9 mouse cellular contexts compared by ENCODE assay signal in genomic region chr15:95135926-95136609, GRCm38 (mm10).
A peak's percentile ranks its signal among the peaks of the same experiment; 100 is the strongest.
DNase-seq lines count a peak whose midpoint lies in the region; ATAC-seq lines count a peak whose summit lies in the region.
"Had no signal": no experiment of that assay in that cellular context is flagged by ENCODE, and none has a peak within 500 bp of the region (broad histone marks: within the 10 kb centered on the region; RNA-seq: fewer than 3 reads in every experiment).

No protein-coding gene starts in this region.

- H3K9me3 ChIP-seq in forebrain, embryonic 12.5 days, result no peaks in the 10 kb centered on the region
- no peaks in the 10 kb centered on the region for H3K9me3 ChIP-seq in forebrain, embryonic 10.5 days
- no peaks in the 10 kb centered on the region for H3K9me3 ChIP-seq in forebrain, embryonic 14.5 days (replicated peaks; ENCODE audit: control insufficient read depth, low read length)
- no peaks in the 10 kb centered on the region for H3K9me3 ChIP-seq in midbrain, embryonic 12.5 days

- no peak for DNase-seq in forebrain, embryonic 10.5 days (ENCODE audit: extremely low spot score, low spot score)
- peak; percentile 16 to 39 for DNase-seq in left cerebral cortex, postnatal 25 days (ENCODE audit: low spot score in 2 of 2)
- no peak for DNase-seq in left cerebral cortex, postnatal 36 days (ENCODE audit: low spot score in 2 of 2)
- DNase-seq in forebrain, embryonic 14.5 days (ENCODE audit: low spot score), result peak; percentile 25
- DNase-seq in adrenal gland, postnatal 36 days, result no peak
- DNase-seq in urinary bladder, adult 18-20 months (ENCODE audit: low spot score in 2 of 2), result no peak
- DNase-seq: kidney, adult 9 months had no signal

- H3K4me1 ChIP-seq in forebrain, embryonic 12.5 days, result peaks cover 11% of the 10 kb centered on the region; the same call in 1 of the 2 replicates
- no peaks in the 10 kb centered on the region for H3K4me1 ChIP-seq in forebrain, embryonic 10.5 days
- H3K4me1 ChIP-seq in forebrain, embryonic 14.5 days (ENCODE audit: control insufficient read depth, insufficient read depth, low read length), result no peaks in the 10 kb centered on the region
- peaks cover 4% of the 10 kb centered on the region; the same call in 1 of the 2 replicates for H3K4me1 ChIP-seq in midbrain, embryonic 12.5 days

- no peak overlapping the region for H3K4me2 ChIP-seq in forebrain, embryonic 12.5 days
- no peak overlapping the region for H3K4me2 ChIP-seq in forebrain, embryonic 14.5 days (ENCODE audit: low read length)
- no peak overlapping the region for H3K4me2 ChIP-seq in midbrain, embryonic 12.5 days (replicated peaks)

- ATAC-seq in forebrain, embryonic 12.5 days (ENCODE audit: low FRiP score), result peak; percentile 36; the same call in 1 of the 2 replicates
- ATAC-seq in forebrain, embryonic 14.5 days, result peak; percentile 37
- peak; percentile 71 for ATAC-seq in midbrain, embryonic 12.5 days (ENCODE audit: low FRiP score, low read depth)

- no peak overlapping the region for H3K9ac ChIP-seq in forebrain, embryonic 12.5 days
- H3K9ac ChIP-seq in forebrain, embryonic 14.5 days (ENCODE audit: low read length), result no peak overlapping the region
- H3K9ac ChIP-seq in midbrain, embryonic 12.5 days (replicated peaks), result no peak overlapping the region

- H3K27me3 ChIP-seq in forebrain, embryonic 12.5 days, result no peaks in the 10 kb centered on the region
- no peaks in the 10 kb centered on the region for H3K27me3 ChIP-seq in forebrain, embryonic 10.5 days (ENCODE audit: poor library complexity, severe bottlenecking)
- no peaks in the 10 kb centered on the region for H3K27me3 ChIP-seq in forebrain, embryonic 14.5 days (replicated peaks; ENCODE audit: control insufficient read depth, insufficient read depth, low read length)
- no peaks in the 10 kb centered on the region for H3K27me3 ChIP-seq in midbrain, embryonic 12.5 days

- no peaks in the 10 kb centered on the region for H3K36me3 ChIP-seq in forebrain, embryonic 12.5 days (replicated peaks)
- H3K36me3 ChIP-seq in forebrain, embryonic 10.5 days (replicated peaks), result no peaks in the 10 kb centered on the region
- H3K36me3 ChIP-seq in forebrain, embryonic 14.5 days (ENCODE audit: control insufficient read depth, insufficient read depth, low read length), result no peaks in the 10 kb centered on the region
- H3K36me3 ChIP-seq in midbrain, embryonic 12.5 days, result no peaks in the 10 kb centered on the region

- WGBS in forebrain, embryonic 12.5 days, result 93% methylated on average over 17 of the region's 17 CpGs
- whole genome bisulfite sequencing in forebrain, embryonic 10.5 days, result 93% methylated on average over 17 of the region's 17 CpGs
- 90% methylated on average over 17 of the region's 17 CpGs for WGBS in forebrain, embryonic 14.5 days
- 87% methylated on average over 17 of the region's 17 CpGs for WGBS in midbrain, embryonic 12.5 days

- H3K4me3 ChIP-seq in forebrain, embryonic 12.5 days (replicated peaks), result no peak overlapping the region
- no peak overlapping the region for H3K4me3 ChIP-seq in forebrain, embryonic 10.5 days
- H3K4me3 ChIP-seq in forebrain, embryonic 14.5 days (ENCODE audit: low read depth, low read length), result no peak overlapping the region
- H3K4me3 ChIP-seq in midbrain, embryonic 12.5 days, result no peak overlapping the region

- no peak overlapping the region for H3K27ac ChIP-seq in forebrain, embryonic 12.5 days
- H3K27ac ChIP-seq in forebrain, embryonic 10.5 days, result no peak overlapping the region
- no peak overlapping the region for H3K27ac ChIP-seq in forebrain, embryonic 14.5 days (ENCODE audit: low read depth, low read length)
- H3K27ac ChIP-seq in midbrain, embryonic 12.5 days (replicated peaks), result no peak overlapping the region

- intact Hi-C loops in left cerebral cortex, postnatal 25 days (cut with DNase I), result no loop called here
- intact Hi-C loops in left cerebral cortex, postnatal 36 days (cut with DNase I), result no loop called here

Comparison
In these comparisons a context has a peak if more than half of its experiments do, and no peak if none do; other contexts are left out.
1. DNase-seq: peak in left cerebral cortex, postnatal 25 days (2 of 2) and forebrain, embryonic 14.5 days (single experiment); none in forebrain, embryonic 10.5 days (single experiment), left cerebral cortex, postnatal 36 days (0 of 2), adrenal gland, postnatal 36 days (0 of 2) and urinary bladder, adult 18-20 months (0 of 2).
2. Peak in every context shown above with its lines, with median percentiles within 50 percentile points of each other: ATAC-seq.